Mouse (Mus musculus): Measurements from ENCODE around the gene Daam2.

GRCm38 (mm10) chr17:49577321-49577720, 13.2 kb upstream of the Daam2 start:
- TF ChIP-seq CTCF (conservative IDR thresholded peaks at IDR 0.05; ENCODE audit: low read length) (no peak), NANOG (IDR thresholded peaks at IDR 0.05; ENCODE audit: borderline replicate concordance, low read length) (no peak), POU5F1 (IDR thresholded peaks at IDR 0.05; ENCODE audit: borderline replicate concordance, low read length) (no peak)

Measured in E14TG2a.4 (cell line).